Mouse (Mus musculus) gastrocnemius, postnatal 4 days (tissue): Measurements from ENCODE around the gene Mllt11. TPM values are rescaled to one million over a fixed set of nuclear protein-coding genes. Genes with fewer than 3 reads are reported as not detected.
"Not testable (repeated sequence)": the region's sequence is repeated elsewhere in the genome, so short reads cannot be mapped to it uniquely, and the experiment has no call there.

ENCODE experiments used
- DNase-seq, 2 experiments: peaks; one replicate each; pipeline ENCODE4 v3.0.0; 2021 to 2022; ENCODE audit warnings: low spot score in 2 of 2, mixed read lengths in 2 of 2
- total RNA-seq, 2 experiments: library from RNA; stranded (reverse); gene quantifications; 2 replicates each; pipeline ENCODE4 v1.2.3; 2021

The Mllt11 gene
- total RNA-seq, 2 experiments from 2014 or later: 30.9 to 34.4 TPM

DNA sequence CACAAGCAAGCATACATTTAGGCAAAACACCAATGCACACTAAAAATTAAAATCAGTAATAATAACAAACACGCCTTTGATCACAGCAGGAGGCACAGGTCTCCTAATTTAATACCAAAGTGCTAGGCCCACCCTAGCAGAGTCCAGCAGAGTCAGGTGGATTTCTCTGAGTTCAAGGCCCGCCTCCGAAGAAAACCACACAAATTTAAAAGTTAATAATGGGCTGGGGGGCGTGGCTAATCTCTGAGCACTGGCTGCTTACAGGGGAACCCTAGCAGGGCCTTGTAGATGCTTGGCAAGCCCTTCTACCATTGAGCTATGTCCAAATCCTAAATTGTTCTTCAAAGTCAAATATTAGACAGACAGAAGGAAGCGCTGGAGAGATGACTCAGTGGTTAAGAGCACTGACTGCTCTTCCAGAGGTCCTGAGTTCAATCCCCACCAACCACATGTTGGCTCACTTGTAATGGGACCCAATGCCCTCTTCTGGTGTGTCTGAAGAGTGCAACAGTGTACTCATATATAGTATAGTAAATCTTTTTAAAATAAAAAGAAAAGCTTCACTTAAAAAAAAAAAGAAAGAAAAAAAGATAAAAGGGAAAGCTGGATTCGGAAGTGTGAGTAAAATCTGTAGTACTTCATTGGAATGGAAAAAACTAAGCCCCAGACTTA, 13.4 kb downstream of the Mllt11 start:
- DNase-seq: no peak

DNA sequence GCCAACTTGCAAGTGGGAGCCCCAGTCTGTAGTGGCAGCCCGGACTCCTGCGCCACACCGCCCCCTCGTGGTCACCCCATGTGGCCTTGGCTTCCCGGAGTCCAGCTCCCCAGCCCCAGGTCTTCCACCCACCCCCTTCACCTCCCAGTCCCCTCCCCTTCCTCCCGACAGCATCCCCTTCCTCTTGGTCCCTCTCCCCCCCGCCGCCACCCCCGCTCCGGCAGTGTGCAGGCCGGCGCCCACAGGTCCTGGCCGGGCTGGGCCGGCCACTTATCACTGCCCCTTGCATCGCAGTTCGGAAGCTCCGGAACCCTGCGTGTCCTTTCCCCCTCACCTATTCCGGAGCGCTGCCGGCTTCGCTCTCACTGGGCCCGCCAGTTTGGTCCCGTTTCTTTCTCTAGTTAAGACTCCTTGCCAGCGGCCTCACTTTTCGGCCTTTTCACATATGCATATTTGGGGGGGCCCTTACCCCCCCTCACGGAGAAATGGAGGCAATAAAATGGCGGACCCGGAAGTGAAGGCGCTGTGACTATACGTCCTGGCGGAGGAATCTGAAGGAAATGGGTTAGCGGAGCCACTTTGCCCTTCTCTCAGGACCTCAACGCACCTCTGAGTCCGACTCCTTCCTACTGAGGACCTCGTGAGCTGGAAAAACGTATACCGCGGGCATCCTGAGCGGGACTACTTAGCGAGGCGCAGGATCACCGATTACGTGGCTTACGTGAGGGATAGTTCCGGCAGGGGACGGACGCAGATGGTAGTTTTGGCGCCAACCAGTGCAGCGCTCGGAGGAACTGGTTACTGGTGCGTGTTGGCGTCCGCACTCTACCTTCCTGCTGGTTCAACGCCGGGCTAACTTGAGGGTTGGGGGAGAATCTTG, 14.5 kb downstream of the Mllt11 start, which contains the start of gene Gabpb2:
Gabpb2 (minus strand) TSS at position 662 of the 880 bp plus-strand sequence.
- DNase-seq: peak; percentile 97 to 98

- DNase-seq: no peak
Measured at GRCm38 (mm10) chr3:95216655-95217254, 15.2 kb downstream of the Mllt11 start.

DNA sequence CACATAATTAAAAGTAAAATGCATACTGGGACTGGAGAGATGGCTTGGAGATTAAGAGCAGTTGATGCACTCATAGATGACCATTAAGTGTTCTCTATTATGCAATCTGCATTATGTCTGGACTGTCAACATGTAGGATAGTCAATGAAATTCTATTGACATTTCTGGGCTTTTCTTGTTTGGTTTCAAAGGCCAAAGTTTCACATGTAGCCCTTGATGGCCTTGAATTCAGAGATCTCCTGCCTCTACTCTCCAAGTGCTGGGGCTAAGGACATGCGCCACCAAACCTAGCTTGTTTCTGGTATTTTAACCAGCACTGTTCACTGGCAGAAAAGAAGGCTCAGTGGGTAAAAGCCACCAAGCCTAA, 18.4 kb downstream of the Mllt11 start:
- DNase-seq: no peak

DNA sequence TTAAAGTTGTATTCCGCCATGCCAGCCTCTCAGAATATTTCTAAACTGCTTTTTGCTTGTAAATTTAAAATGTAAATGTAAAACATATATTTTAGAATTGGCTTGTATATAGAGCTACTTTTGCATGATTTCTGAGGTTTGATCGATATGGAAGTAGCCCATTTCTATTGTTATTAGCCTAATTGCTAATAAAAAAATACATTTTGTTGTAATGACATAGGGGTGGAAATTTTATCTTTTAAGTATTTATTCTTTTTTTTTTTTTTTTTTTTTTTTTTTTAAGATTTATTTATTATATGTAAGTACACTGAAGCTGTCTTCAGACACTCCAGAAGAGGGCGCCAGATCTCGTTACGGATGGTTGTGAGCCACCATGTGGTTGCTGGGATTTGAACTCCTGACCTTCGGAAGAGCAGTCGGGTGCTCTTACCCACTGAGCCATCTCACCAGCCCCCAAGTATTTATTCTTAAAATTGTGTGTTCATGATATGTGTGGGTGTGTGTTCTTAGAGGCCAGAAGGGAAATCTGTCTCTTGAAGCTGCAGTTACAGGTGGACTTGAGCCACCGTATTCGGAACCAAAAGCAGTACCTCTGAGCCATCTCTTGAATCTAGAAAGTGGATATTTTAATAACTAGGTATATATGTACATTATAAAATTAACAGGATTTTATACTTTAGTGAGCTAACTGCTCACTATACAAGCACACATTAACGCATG, 18.9 kb downstream of the Mllt11 start:
- not testable (repeated sequence) for DNase-seq

GRCm38 (mm10) chr3:95210585-95210984, 21.4 kb downstream of the Mllt11 start:
- DNase-seq: no peak

DNA sequence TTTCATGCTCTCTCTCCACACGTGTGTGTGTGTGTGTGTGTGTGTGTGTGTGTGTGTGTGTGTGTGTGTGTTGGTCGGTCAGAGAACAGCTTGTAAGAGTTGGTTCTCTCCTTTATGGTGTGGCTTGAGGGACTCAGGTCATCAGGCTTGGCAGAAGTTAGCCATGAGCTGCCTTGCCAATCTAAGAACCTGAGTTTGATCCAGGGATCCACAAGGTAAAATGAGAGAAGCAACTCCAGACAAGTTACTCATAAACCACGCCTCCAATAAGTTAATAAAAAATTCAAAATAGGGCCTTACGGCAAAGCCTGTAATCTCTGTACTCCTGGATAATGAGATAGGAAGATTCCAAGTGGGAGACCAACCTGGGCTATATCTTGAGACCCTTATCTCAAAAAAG, 23.7 kb downstream of the Mllt11 start:
- DNase-seq: no peak

GRCm38 (mm10) chr3:95203880-95204279, 28.1 kb downstream of the Mllt11 start:
- DNase-seq: no peak

- DNase-seq: no peak
Measured at GRCm38 (mm10) chr3:95200562-95200961, 31.4 kb downstream of the Mllt11 start.

GRCm38 (mm10) chr3:95200132-95200531, 31.8 kb downstream of the Mllt11 start:
- DNase-seq: no peak

GRCm38 (mm10) chr3:95199101-95199500, 32.9 kb downstream of the Mllt11 start:
- no peak for DNase-seq

GRCm38 (mm10) chr3:95195772-95196171, 36.2 kb downstream of the Mllt11 start:
- DNase-seq: no peak

DNA sequence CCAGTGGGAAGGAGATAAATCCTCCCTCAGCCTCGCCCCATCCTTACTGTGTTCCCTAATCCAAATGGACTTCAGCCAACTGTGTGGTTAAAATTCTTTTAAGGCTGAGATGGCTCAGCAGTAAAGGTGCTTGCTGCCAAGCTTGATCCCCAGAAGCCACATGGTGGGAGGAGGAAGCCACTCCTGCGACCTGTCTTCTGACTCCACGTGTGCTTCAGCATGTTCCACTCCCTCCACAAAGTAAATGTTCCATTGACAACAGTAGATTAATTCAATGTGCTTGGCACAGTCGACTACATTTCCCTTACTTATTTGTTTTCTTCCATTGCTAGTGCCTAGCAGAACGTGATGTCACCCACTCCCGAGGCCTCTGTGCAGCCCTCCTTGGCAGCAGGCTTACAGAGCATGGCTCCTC, 37.2 kb downstream of the Mllt11 start:
- no peak for DNase-seq

- DNase-seq: no peak
Measured at GRCm38 (mm10) chr3:95186888-95187287, 45.1 kb downstream of the Mllt11 start.

- DNase-seq: no peak
Measured at GRCm38 (mm10) chr3:95186100-95186499, 45.9 kb downstream of the Mllt11 start.

DNA sequence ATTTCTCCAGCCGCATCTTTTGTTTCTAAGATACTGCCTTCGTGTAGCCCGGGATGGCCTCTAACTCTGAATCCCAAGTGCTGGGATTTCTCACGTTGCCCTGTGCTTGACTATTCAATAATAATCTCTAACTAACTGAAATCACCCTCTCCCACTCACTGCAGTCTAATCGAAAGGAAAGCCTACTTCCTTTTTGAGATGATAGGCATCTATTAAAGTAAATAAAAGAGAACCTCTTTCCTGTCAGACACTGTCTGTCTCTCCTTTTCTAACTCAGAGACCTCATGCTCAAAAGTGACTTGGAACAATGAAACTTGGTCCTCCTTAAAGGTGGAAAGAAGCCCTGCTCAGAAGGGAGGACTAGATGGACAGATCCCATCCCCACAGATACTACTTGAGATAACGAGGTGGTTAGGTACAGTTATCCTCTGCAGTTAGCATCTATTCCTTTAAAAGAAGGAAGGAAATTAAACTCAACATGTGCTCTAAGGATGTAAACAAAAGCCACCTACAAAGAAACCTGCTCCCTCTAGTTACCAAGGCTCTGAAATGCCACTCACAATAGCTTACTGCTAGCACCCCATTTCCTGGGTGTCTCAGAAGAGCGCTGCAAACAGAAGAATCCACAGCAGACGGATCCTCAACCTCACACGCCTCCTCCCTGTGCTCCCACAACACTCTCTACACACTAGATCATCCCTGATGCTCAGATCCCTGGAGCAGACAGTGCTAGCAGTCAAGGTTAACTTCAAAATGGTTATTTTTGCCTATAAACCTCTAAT, 47.0 kb downstream of the Mllt11 start:
- DNase-seq: no peak

DNA sequence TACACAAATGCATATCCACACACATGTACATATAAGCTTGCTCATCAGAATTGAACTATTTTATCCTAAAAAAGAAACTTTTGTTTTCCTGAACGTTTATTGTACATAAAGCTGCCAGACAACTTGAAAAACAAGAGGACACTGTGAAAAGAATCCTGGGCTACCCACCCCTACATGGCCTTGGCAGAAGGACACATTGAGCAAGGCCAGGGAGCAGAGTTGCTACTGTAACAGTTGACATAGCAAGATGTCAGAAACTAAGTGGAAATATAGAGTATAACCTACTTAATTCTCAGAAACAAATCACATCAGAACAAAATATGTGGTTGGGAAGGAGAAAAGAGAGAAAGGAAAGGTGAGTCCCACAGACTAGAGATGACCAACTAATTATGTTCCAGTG, 50.1 kb downstream of the Mllt11 start:
- no peak for DNase-seq

DNA sequence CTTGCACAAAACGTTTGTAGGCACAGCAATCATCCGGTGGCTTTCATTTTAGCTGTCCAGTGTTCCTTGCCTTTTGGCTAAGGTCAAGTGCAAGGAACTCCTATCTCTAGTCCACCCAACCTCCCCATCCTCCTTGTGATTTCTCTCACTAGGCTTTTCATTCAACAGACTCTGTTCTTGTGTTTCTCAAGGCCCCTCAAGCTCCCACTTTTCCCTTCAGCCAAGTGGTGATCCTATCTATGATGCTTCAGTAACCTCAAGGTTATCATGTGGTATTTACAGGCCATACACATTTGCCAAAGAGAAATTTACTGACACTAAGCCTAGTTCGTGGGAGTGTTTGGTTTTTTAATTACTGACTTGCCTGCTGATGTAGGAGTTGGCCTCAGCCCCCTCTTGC, 52.1 kb downstream of the Mllt11 start:
- no peak for DNase-seq

- no peak for DNase-seq
Measured at GRCm38 (mm10) chr3:95178948-95179347, 53.0 kb downstream of the Mllt11 start.

DNA sequence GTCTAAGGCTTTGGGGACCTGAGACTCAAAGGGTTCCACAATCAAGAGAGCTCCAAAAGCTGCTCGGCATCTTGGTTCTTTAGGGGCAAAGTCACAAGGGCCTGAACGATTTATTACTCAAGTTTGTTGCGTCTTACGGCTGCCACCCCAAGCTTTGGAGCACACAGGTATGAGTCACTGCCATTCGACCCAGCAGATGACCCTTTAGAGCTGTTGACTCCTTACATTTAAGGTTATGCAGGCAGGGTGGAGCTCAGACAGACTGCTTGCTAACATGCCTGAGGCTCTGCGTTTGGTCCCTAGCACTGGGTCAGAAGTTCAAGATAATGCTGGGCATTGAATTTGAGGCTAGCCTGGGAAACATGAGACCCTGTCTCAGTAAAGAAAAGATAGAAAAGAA, 54.4 kb downstream of the Mllt11 start:
- DNase-seq: no peak

DNA sequence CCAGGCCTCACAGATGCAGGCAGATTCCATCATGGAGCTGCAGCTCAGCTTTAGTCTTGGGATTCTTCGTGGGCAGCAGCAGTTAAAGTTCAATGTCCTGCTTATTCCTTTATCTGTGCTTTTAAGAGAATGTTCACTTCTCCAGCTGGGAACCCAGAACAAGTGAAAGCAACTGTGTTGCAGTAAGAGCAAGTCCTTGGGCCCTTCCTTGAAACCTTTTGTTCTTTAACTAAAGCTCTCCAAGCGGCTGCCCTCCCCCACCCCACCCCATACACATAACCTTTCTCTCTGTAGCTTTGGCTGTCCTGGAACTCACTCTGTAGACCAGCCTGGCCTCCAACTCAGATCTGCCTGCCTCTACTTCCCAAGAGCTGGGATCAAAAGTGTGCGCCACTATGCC, 55.5 kb downstream of the Mllt11 start:
- no peak for DNase-seq
